Comparison of ENCODE assay signal across 10 mouse cellular contexts in the genomic region with DNA sequence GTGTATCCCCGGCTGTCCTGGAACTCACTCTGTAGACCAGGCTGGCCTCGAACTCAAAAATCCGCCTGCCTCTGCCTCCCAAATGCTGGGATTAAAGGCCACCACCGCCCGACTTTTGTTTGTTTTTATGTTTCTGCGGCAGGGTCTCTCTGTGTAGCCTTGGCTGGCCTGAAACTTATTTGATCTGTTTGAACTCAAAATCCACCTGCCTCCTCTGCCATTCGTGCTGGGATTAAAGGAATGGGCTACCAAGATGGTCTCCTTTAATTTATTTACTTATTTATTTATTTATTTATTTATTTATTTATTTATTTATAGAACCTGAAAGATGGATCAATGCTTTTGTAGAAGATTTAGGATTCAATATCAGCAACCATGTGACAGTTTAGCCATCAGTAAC. TPM values are rescaled to one million over a fixed set of nuclear protein-coding genes. Genes with fewer than 3 reads are reported as not detected.
A peak's percentile ranks its signal among the peaks of the same experiment; 100 is the strongest.
DNase-seq lines count a peak whose midpoint lies in the region; ATAC-seq and TF ChIP-seq lines count a peak whose summit lies in the region.
"Not testable (repeated sequence)": the region's sequence is repeated elsewhere in the genome, so short reads cannot be mapped to it uniquely, and the experiment has no call there.
"Had no signal": no experiment of that assay in that cellular context is flagged by ENCODE, and none has a peak within 500 bp of the region (broad histone marks: within the 10 kb centered on the region; RNA-seq: fewer than 3 reads in every experiment).

No protein-coding gene starts in this region.

- peak overlapping the region; percentile 54 to 71 for H3K4me3 ChIP-seq in ES-E14 (ENCODE audit: insufficient read depth in 1 of 2, low read depth in 1 of 2, low read length in 2 of 2, poor library complexity in 1 of 2, severe bottlenecking in 1 of 2)
- peak overlapping the region; percentile 81 for H3K4me3 ChIP-seq in embryonic facial prominence, embryonic 14.5 days (ENCODE audit: low read depth, low read length)
- H3K4me3 ChIP-seq in heart, adult 2 months: peak overlapping the region; percentile 46
- H3K4me3 ChIP-seq in hindbrain, embryonic 14.5 days (replicated peaks; ENCODE audit: low read length): peak overlapping the region; percentile 66; the same call in 1 of the 2 replicates
- peak overlapping the region; percentile 94 for H3K4me3 ChIP-seq in layer of hippocampus, adult 2 months
- peak overlapping the region; percentile 77 for H3K4me3 ChIP-seq in liver, embryonic 16.5 days (ENCODE audit: low read depth, low read length)
- H3K4me3 ChIP-seq in midbrain, embryonic 15.5 days: peak overlapping the region; percentile 73
- peak overlapping the region; percentile 69 for H3K4me3 ChIP-seq in stomach, embryonic 14.5 days (ENCODE audit: low read depth, low read length)

- not testable (repeated sequence) for TF ChIP-seq POLR2A in heart, adult 2 months (IDR thresholded peaks at IDR 0.05; ENCODE audit: insufficient read depth, low read depth, low read length)

- not testable (repeated sequence) for H3K36me3 ChIP-seq in ES-E14 (ENCODE audit: control insufficient read depth, insufficient read depth, low read length, poor library complexity, severe bottlenecking); embryonic facial prominence, embryonic 14.5 days (ENCODE audit: control insufficient read depth, insufficient read depth, low read length); heart, adult 2 months (ENCODE audit: control insufficient read depth, insufficient read depth, low read length); hindbrain, embryonic 14.5 days (replicated peaks; ENCODE audit: control insufficient read depth, insufficient read depth); midbrain, embryonic 15.5 days (replicated peaks); stomach, embryonic 14.5 days (ENCODE audit: control insufficient read depth, insufficient read depth, low read length)
- H3K36me3 ChIP-seq in liver, embryonic 16.5 days (ENCODE audit: control insufficient read depth, insufficient read depth): peaks cover 10% of the 10 kb centered on the region; the same call in 1 of the 2 replicates

- 16% methylated on average over 7 of the region's 7 CpGs for WGBS in embryonic facial prominence, embryonic 14.5 days
- WGBS in heart, adult 2 months: 16% methylated on average over 7 of the region's 7 CpGs
- WGBS in hindbrain, embryonic 14.5 days: 23% methylated on average over 7 of the region's 7 CpGs
- 11% methylated on average over 7 of the region's 7 CpGs for WGBS in liver, embryonic 16.5 days (ENCODE audit: insufficient replicate concordance)
- 14% methylated on average over 7 of the region's 7 CpGs for WGBS in midbrain, embryonic 15.5 days
- WGBS in stomach, embryonic 14.5 days: 17% methylated on average over 7 of the region's 7 CpGs

- not testable (repeated sequence) for H3K79me2 ChIP-seq in heart, adult 2 months (replicated peaks; ENCODE audit: control insufficient read depth, insufficient read depth, low read length)

- peak overlapping the region; percentile 70 for H3K9ac ChIP-seq in ES-E14 (ENCODE audit: insufficient read depth, low read depth, low read length, poor library complexity, severe bottlenecking)
- H3K9ac ChIP-seq in embryonic facial prominence, embryonic 14.5 days (ENCODE audit: low read depth, low read length): peak overlapping the region; percentile 36
- not testable (repeated sequence) for H3K9ac ChIP-seq in heart, adult 2 months (ENCODE audit: low read depth, low read length); midbrain, embryonic 15.5 days
- peak overlapping the region; percentile 16; the same call in 1 of the 2 replicates for H3K9ac ChIP-seq in hindbrain, embryonic 14.5 days
- peak overlapping the region; percentile 82 for H3K9ac ChIP-seq in liver, embryonic 16.5 days (ENCODE audit: low read depth, low read length)
- 0 out of 2 replicates have a peak overlapping the region, but pooled peaks have one; percentile 1 for H3K9ac ChIP-seq in stomach, embryonic 14.5 days (replicated peaks; ENCODE audit: low read depth, low read length)

- H3K4me2 ChIP-seq in embryonic facial prominence, embryonic 14.5 days (ENCODE audit: low read depth, low read length): peak overlapping the region; percentile 55
- H3K4me2 ChIP-seq in hindbrain, embryonic 14.5 days (replicated peaks): peak overlapping the region; percentile 58
- H3K4me2 ChIP-seq in liver, embryonic 16.5 days (ENCODE audit: low read depth, low read length): peak overlapping the region; percentile 67
- H3K4me2 ChIP-seq in midbrain, embryonic 15.5 days: peak overlapping the region; percentile 83
- H3K4me2 ChIP-seq in stomach, embryonic 14.5 days (replicated peaks; ENCODE audit: low read depth, low read length): peak overlapping the region; percentile 35

- peak overlapping the region; percentile 46 for H3K27ac ChIP-seq in ES-E14 (ENCODE audit: insufficient read depth, low read depth, low read length, poor library complexity, severe bottlenecking)
- peak overlapping the region; percentile 77 for H3K27ac ChIP-seq in embryonic facial prominence, embryonic 14.5 days (replicated peaks; ENCODE audit: low read depth, low read length)
- peak overlapping the region; percentile 50; the same call in 1 of the 2 replicates for H3K27ac ChIP-seq in heart, adult 2 months
- H3K27ac ChIP-seq in hindbrain, embryonic 14.5 days; layer of hippocampus, adult 2 months: not testable (repeated sequence)
- H3K27ac ChIP-seq in liver, embryonic 16.5 days (ENCODE audit: low read length): peak overlapping the region; percentile 94
- H3K27ac ChIP-seq in midbrain, embryonic 15.5 days: peak overlapping the region; percentile 27; the same call in 1 of the 2 replicates
- H3K27ac ChIP-seq in stomach, embryonic 14.5 days (ENCODE audit: low read length): peak overlapping the region; percentile 88

- TF ChIP-seq CTCF in heart, adult 2 months (IDR thresholded peaks at IDR 0.05); layer of hippocampus, adult 2 months (conservative IDR thresholded peaks at IDR 0.05): not testable (repeated sequence)

- DNase-seq in ES-E14 (ENCODE audit: low read depth, low spot score); embryonic facial prominence, embryonic 14.5 days (ENCODE audit: low spot score); heart, adult 2 months; hindbrain, embryonic 14.5 days (ENCODE audit: low spot score); layer of hippocampus, adult 2 months (ENCODE audit: low spot score in 2 of 2): not testable (repeated sequence)

- not testable (repeated sequence) for ATAC-seq in embryonic facial prominence, embryonic 14.5 days (ENCODE audit: low read depth); hindbrain, embryonic 14.5 days (ENCODE audit: low FRiP score); liver, embryonic 16.5 days (ENCODE audit: low read depth); midbrain, embryonic 15.5 days (replicated peaks); stomach, embryonic 14.5 days (ENCODE audit: insufficient number of reproducible peaks, insufficient read depth, low FRiP score, low read depth)

- H3K4me1 ChIP-seq in ES-E14 (ENCODE audit: control insufficient read depth in 2 of 2, insufficient read depth in 2 of 2, low read length in 2 of 2, poor library complexity in 1 of 2); heart, adult 2 months (ENCODE audit: control insufficient read depth, insufficient read depth, low read length): not testable (repeated sequence)
- H3K4me1 ChIP-seq in embryonic facial prominence, embryonic 14.5 days (ENCODE audit: control insufficient read depth, insufficient read depth, low read length): peaks cover 18% of the 10 kb centered on the region
- peaks cover 27% of the 10 kb centered on the region for H3K4me1 ChIP-seq in hindbrain, embryonic 14.5 days (replicated peaks; ENCODE audit: control insufficient read depth, insufficient read depth, low read length)
- peaks cover 23% of the 10 kb centered on the region for H3K4me1 ChIP-seq in liver, embryonic 16.5 days (ENCODE audit: control insufficient read depth, low read depth, low read length)
- peaks cover 30% of the 10 kb centered on the region for H3K4me1 ChIP-seq in midbrain, embryonic 15.5 days
- peaks cover 18% of the 10 kb centered on the region for H3K4me1 ChIP-seq in stomach, embryonic 14.5 days (ENCODE audit: control insufficient read depth, insufficient read depth, low read length)

- H3K9me3 ChIP-seq in ES-E14 (ENCODE audit: control insufficient read depth, insufficient read depth, low read depth, low read length); embryonic facial prominence, embryonic 14.5 days (ENCODE audit: control insufficient read depth, low read length); hindbrain, embryonic 14.5 days (ENCODE audit: control insufficient read depth, low read length); liver, embryonic 16.5 days (replicated peaks; ENCODE audit: control insufficient read depth, low read length); midbrain, embryonic 15.5 days; stomach, embryonic 14.5 days (ENCODE audit: control insufficient read depth, low read depth, low read length): not testable (repeated sequence)

- not testable (repeated sequence) for H3K27me3 ChIP-seq in embryonic facial prominence, embryonic 14.5 days (replicated peaks; ENCODE audit: control insufficient read depth, insufficient read depth, low read length); heart, adult 2 months (ENCODE audit: control insufficient read depth, insufficient read depth, low read length); hindbrain, embryonic 14.5 days (ENCODE audit: control insufficient read depth, insufficient read depth, low read length); liver, embryonic 16.5 days (ENCODE audit: control insufficient read depth, insufficient read depth, low read depth, low read length); midbrain, embryonic 15.5 days (replicated peaks); stomach, embryonic 14.5 days (ENCODE audit: control insufficient read depth, insufficient read depth, low read length)

- in situ Hi-C loops in ES-E14 (cut with MboI; ENCODE audit: low sequenced_read_pairs in 2 of 2, unreplicated experiment in 2 of 2): not testable (repeated sequence)

- not testable (repeated sequence) for TF ChIP-seq EP300 in heart, adult 2 months (IDR thresholded peaks at IDR 0.05; ENCODE audit: insufficient read depth, low read depth, low read length)

- intact Hi-C loops in heart, adult 2 months (cut with DNase I): loop anchor here (5.0 kb wide), 1 partner anchor 70 kb away; no protein-coding TSS in a partner anchor

RNA-seq across cellular contexts. Expression of gene Cdkn2d, which starts 0.7 kb away (rescaled TPM):
- total RNA-seq in ES-E14 (2012; rRNA removed): 9.6 and 12.7 TPM in 2 replicates
- polyA plus RNA-seq in embryonic facial prominence, embryonic 14.5 days (2014; fragmentation: Nextera tagmentation; extraction: Ambion mirVana): 57.2 and 57.7 TPM in 2 replicates
- 10 to 100 TPM; 11.3 to 15.0 TPM for total RNA-seq in heart, adult 2 months (2021)
- 25.0 and 32.9 TPM in 2 replicates for polyA plus RNA-seq in heart, adult 2 months (2012; rRNA removed)
- 107 and 112 TPM in 2 replicates for polyA plus RNA-seq in hindbrain, embryonic 14.5 days (2014; fragmentation: Nextera tagmentation; extraction: Ambion mirVana)
- 10 to 100 TPM; 53.7 to 54.4 TPM for total RNA-seq in layer of hippocampus, adult 2 months (2021)
- polyA plus RNA-seq in liver, embryonic 16.5 days (2015; fragmentation: Nextera tagmentation; extraction: Ambion mirVana): 120 and 128 TPM in 2 replicates
- polyA plus RNA-seq in midbrain, embryonic 15.5 days (2015; fragmentation: Nextera tagmentation; extraction: Ambion mirVana): 87.3 and 92.1 TPM in 2 replicates
- polyA plus RNA-seq in stomach, embryonic 14.5 days (2014; fragmentation: Nextera tagmentation; extraction: Ambion mirVana): 47.4 and 48.5 TPM in 2 replicates

RNA-seq across cellular contexts. Expression of gene Kri1, which starts 4.1 kb away (rescaled TPM):
- total RNA-seq in ES-E14 (2012; rRNA removed): 81.6 and 108 TPM in 2 replicates
- polyA plus RNA-seq in embryonic facial prominence, embryonic 14.5 days (2014; fragmentation: Nextera tagmentation; extraction: Ambion mirVana): 11.0 and 14.4 TPM in 2 replicates
- total RNA-seq in heart, adult 2 months (2021): 10 to 100 TPM; 16.3 to 16.8 TPM
- polyA plus RNA-seq in heart, adult 2 months (2012; rRNA removed): 10.5 and 12.8 TPM in 2 replicates
- polyA plus RNA-seq in hindbrain, embryonic 14.5 days (2014; fragmentation: Nextera tagmentation; extraction: Ambion mirVana): 11.2 and 15.6 TPM in 2 replicates
- 10 to 100 TPM; 45.1 to 46.6 TPM for total RNA-seq in layer of hippocampus, adult 2 months (2021)
- polyA plus RNA-seq in liver, embryonic 16.5 days (2015; fragmentation: Nextera tagmentation; extraction: Ambion mirVana): 5.5 and 8.1 TPM in 2 replicates
- 17.1 and 20.8 TPM in 2 replicates for polyA plus RNA-seq in midbrain, embryonic 15.5 days (2015; fragmentation: Nextera tagmentation; extraction: Ambion mirVana)
- polyA plus RNA-seq in stomach, embryonic 14.5 days (2014; fragmentation: Nextera tagmentation; extraction: Ambion mirVana): 14.1 and 14.7 TPM in 2 replicates

RNA-seq across cellular contexts. Expression of gene Ap1m2, which starts 20.3 kb away (rescaled TPM):
- total RNA-seq in ES-E14 (2012; rRNA removed): 9.8 and 17.1 TPM in 2 replicates
- polyA plus RNA-seq in embryonic facial prominence, embryonic 14.5 days (2014; fragmentation: Nextera tagmentation; extraction: Ambion mirVana): 20.8 and 22.7 TPM in 2 replicates
- total RNA-seq in heart, adult 2 months (2021): not detected
- polyA plus RNA-seq in heart, adult 2 months (2012; rRNA removed): 1.0 TPM in 1 of 2 replicates, not detected in the other
- 1.8 and 2.2 TPM in 2 replicates for polyA plus RNA-seq in hindbrain, embryonic 14.5 days (2014; fragmentation: Nextera tagmentation; extraction: Ambion mirVana)
- under 1 TPM; 0.41 to 0.76 TPM for total RNA-seq in layer of hippocampus, adult 2 months (2021)
- 0.08 and 1.1 TPM in 2 replicates for polyA plus RNA-seq in liver, embryonic 16.5 days (2015; fragmentation: Nextera tagmentation; extraction: Ambion mirVana)
- polyA plus RNA-seq in midbrain, embryonic 15.5 days (2015; fragmentation: Nextera tagmentation; extraction: Ambion mirVana): 1.1 and 1.2 TPM in 2 replicates
- 54.4 and 55.8 TPM in 2 replicates for polyA plus RNA-seq in stomach, embryonic 14.5 days (2014; fragmentation: Nextera tagmentation; extraction: Ambion mirVana)
- total RNA-seq: gastrocnemius, postnatal 10 days; heart, postnatal 25 days had no signal

RNA-seq across cellular contexts. Expression of gene Atg4d, which starts 26.8 kb away (rescaled TPM):
- 23.8 and 32.7 TPM in 2 replicates for total RNA-seq in ES-E14 (2012; rRNA removed)
- 26.3 and 35.5 TPM in 2 replicates for polyA plus RNA-seq in embryonic facial prominence, embryonic 14.5 days (2014; fragmentation: Nextera tagmentation; extraction: Ambion mirVana)
- 100 to 1,000 TPM in 1 of 2 experiments, 10 to 100 TPM in 1; 88.7 to 100 TPM for total RNA-seq in heart, adult 2 months (2021)
- polyA plus RNA-seq in heart, adult 2 months (2012; rRNA removed): 60.8 and 72.6 TPM in 2 replicates
- polyA plus RNA-seq in hindbrain, embryonic 14.5 days (2014; fragmentation: Nextera tagmentation; extraction: Ambion mirVana): 38.1 and 46.9 TPM in 2 replicates
- 10 to 100 TPM; 39.8 to 40.2 TPM for total RNA-seq in layer of hippocampus, adult 2 months (2021)
- 90.4 and 95.3 TPM in 2 replicates for polyA plus RNA-seq in liver, embryonic 16.5 days (2015; fragmentation: Nextera tagmentation; extraction: Ambion mirVana)
- 54.7 and 55.7 TPM in 2 replicates for polyA plus RNA-seq in midbrain, embryonic 15.5 days (2015; fragmentation: Nextera tagmentation; extraction: Ambion mirVana)
- polyA plus RNA-seq in stomach, embryonic 14.5 days (2014; fragmentation: Nextera tagmentation; extraction: Ambion mirVana): 38.8 and 43.5 TPM in 2 replicates

RNA-seq across cellular contexts. Expression of gene Slc44a2, which starts 28.6 kb away (rescaled TPM):
- 46.0 and 73.1 TPM in 2 replicates for total RNA-seq in ES-E14 (2012; rRNA removed)
- 111 and 132 TPM in 2 replicates for polyA plus RNA-seq in embryonic facial prominence, embryonic 14.5 days (2014; fragmentation: Nextera tagmentation; extraction: Ambion mirVana)
- 10 to 100 TPM; 77.0 to 89.5 TPM for total RNA-seq in heart, adult 2 months (2021)
- polyA plus RNA-seq in heart, adult 2 months (2012; rRNA removed): 86.8 and 148 TPM in 2 replicates
- polyA plus RNA-seq in hindbrain, embryonic 14.5 days (2014; fragmentation: Nextera tagmentation; extraction: Ambion mirVana): 58.4 and 62.3 TPM in 2 replicates
- 10 to 100 TPM; 50.7 to 52.6 TPM for total RNA-seq in layer of hippocampus, adult 2 months (2021)
- polyA plus RNA-seq in liver, embryonic 16.5 days (2015; fragmentation: Nextera tagmentation; extraction: Ambion mirVana): 16.9 TPM in 2 replicates
- 63.3 and 70.0 TPM in 2 replicates for polyA plus RNA-seq in midbrain, embryonic 15.5 days (2015; fragmentation: Nextera tagmentation; extraction: Ambion mirVana)
- polyA plus RNA-seq in stomach, embryonic 14.5 days (2014; fragmentation: Nextera tagmentation; extraction: Ambion mirVana): 122 and 125 TPM in 2 replicates
